Mouse (Mus musculus): Measurements from ENCODE around the gene Aurkb.
"Not testable (repeated sequence)": the region's sequence is repeated elsewhere in the genome, so short reads cannot be mapped to it uniquely, and the experiment has no call there.

Gene Aurkb

GRCm38 (mm10) chr11:69080102-69080854 lies 34.8 kb downstream of the Aurkb start:
- DNase-seq (ENCODE audit: low spot score in 2 of 2) = no peak

GRCm38 (mm10) chr11:69080855-69081222 lies 35.4 kb downstream of the Aurkb start:
- DNase-seq (ENCODE audit: low spot score in 2 of 2) = no peak

GRCm38 (mm10) chr11:69081613-69082012 lies 36.2 kb downstream of the Aurkb start:
- no peak for DNase-seq (ENCODE audit: low spot score in 2 of 2)

GRCm38 (mm10) chr11:69085608-69086007 lies 40.2 kb downstream of the Aurkb start:
- DNase-seq (ENCODE audit: low spot score in 2 of 2) = no peak

GRCm38 (mm10) chr11:69086390-69086789 lies 40.9 kb downstream of the Aurkb start:
- DNase-seq (ENCODE audit: low spot score in 2 of 2) = no peak

GRCm38 (mm10) chr11:69087082-69087481 lies 41.6 kb downstream of the Aurkb start:
- no peak for DNase-seq (ENCODE audit: low spot score in 2 of 2)

GRCm38 (mm10) chr11:69087597-69087996 lies 42.1 kb downstream of the Aurkb start:
- DNase-seq (ENCODE audit: low spot score in 2 of 2) = no peak

- DNase-seq (ENCODE audit: low spot score in 2 of 2) = peak; percentile 86 to 87
Measured at GRCm38 (mm10) chr11:69088103-69088855, 42.8 kb downstream of the Aurkb start, which contains the start of gene Vamp2. Gene Vamp2, plus strand, starts transcription at chr11:69088490.

- no peak for DNase-seq (ENCODE audit: low spot score in 2 of 2)
Measured at GRCm38 (mm10) chr11:69088856-69089615, 43.6 kb downstream of the Aurkb start.

- no peak for DNase-seq (ENCODE audit: low spot score in 2 of 2)
Measured at GRCm38 (mm10) chr11:69089616-69090290, 44.3 kb downstream of the Aurkb start.

- no peak for DNase-seq (ENCODE audit: low spot score in 2 of 2)
Measured at GRCm38 (mm10) chr11:69090367-69090766, 44.9 kb downstream of the Aurkb start.

GRCm38 (mm10) chr11:69091566-69092385 lies 46.3 kb downstream of the Aurkb start:
- DNase-seq (ENCODE audit: low spot score in 2 of 2) = no peak

- DNase-seq (ENCODE audit: low spot score in 2 of 2) = peak; percentile 83 to 89
Measured at GRCm38 (mm10) chr11:69092386-69092751, 46.9 kb downstream of the Aurkb start.

GRCm38 (mm10) chr11:69092871-69093270 lies 47.4 kb downstream of the Aurkb start:
- no peak for DNase-seq (ENCODE audit: low spot score in 2 of 2)

GRCm38 (mm10) chr11:69093856-69094255 lies 48.4 kb downstream of the Aurkb start:
- DNase-seq (ENCODE audit: low spot score in 2 of 2) = not testable (repeated sequence)

GRCm38 (mm10) chr11:69094697-69095429 lies 49.4 kb downstream of the Aurkb start, which contains the start of gene Per1:
Gene Per1, plus strand, starts transcription at chr11:69095217.
- DNase-seq (ENCODE audit: low spot score in 2 of 2) = peak; percentile 99 to 100

- peak in 1 of 2 experiments; percentile 57 for DNase-seq (ENCODE audit: low spot score in 2 of 2)
Measured at GRCm38 (mm10) chr11:69095511-69096231, 50.2 kb downstream of the Aurkb start.

GRCm38 (mm10) chr11:69096360-69096986 lies 51.0 kb downstream of the Aurkb start:
- DNase-seq (ENCODE audit: low spot score in 2 of 2) = no peak
